Mouse (Mus musculus) B cell, adult (primary cell): Measurements from ENCODE around the gene Slc36a2. TPM values are rescaled to one million over a fixed set of nuclear protein-coding genes. Genes with fewer than 3 reads are reported as not detected.

Experiments used
- total RNA-seq: library from RNA; stranded (reverse); gene quantifications from 4 replicates; pipeline ENCODE4 v1.2.4, GENCODE M21; 2023; ENCODE audit not compliant: inconsistent age

Slc36a2 gene
- total RNA-seq, result not detected in 4 replicates

GRCm38 (mm10) chr11:55184733-55185291 lies at the start of gene Slc36a2:
Gene Slc36a2, minus strand, starts transcription at chr11:55185077.

GRCm38 (mm10) chr11:55204159-55204596 lies 19.3 kb upstream of the Slc36a2 start, which contains the start of gene Slc36a1:
Gene Slc36a1, plus strand, starts transcription at chr11:55204350.

GRCm38 (mm10) chr11:55151608-55152007 lies 33.3 kb downstream of the Slc36a2 start, which contains the start of gene Slc36a3:
Gene Slc36a3, minus strand, starts transcription at chr11:55151708.

Other genes with a start within 250 kb of the Slc36a2 start
- gene Tnip1, start 222.2 kb downstream of the Slc36a2 start, total RNA-seq, result 95.9 to 111 TPM (median 103 TPM) in 4 replicates
- gene Anxa6, start 151.6 kb downstream of the Slc36a2 start, total RNA-seq, result 239 to 261 TPM (median 254 TPM) in 4 replicates
- gene Ccdc69, start 106.9 kb downstream of the Slc36a2 start, total RNA-seq, result 38.7 to 43.6 TPM (median 41.7 TPM) in 4 replicates
- gene Gm2a, start 87.0 kb downstream of the Slc36a2 start, total RNA-seq, result 119 to 129 TPM (median 126 TPM) in 4 replicates
- gene Slc36a3, start 33.4 kb downstream of the Slc36a2 start, total RNA-seq, result not detected in 4 replicates
- gene Slc36a1, start 19.3 kb upstream of the Slc36a2 start, total RNA-seq, result 12.1 to 18.7 TPM (median 14.5 TPM) in 4 replicates
- gene Fat2, start 151.5 kb upstream of the Slc36a2 start, total RNA-seq, result 0.10 TPM in 1 of 4 replicates, not detected in the others
- gene Sparc, start 238.1 kb upstream of the Slc36a2 start, total RNA-seq, result 0.61 to 1.3 TPM (median 1.0 TPM) in 4 replicates